Mouse (Mus musculus) adrenal gland, adult 10 weeks (tissue): Measurements from ENCODE around the gene Krt222. TPM values are rescaled to one million over a fixed set of nuclear protein-coding genes. Genes with fewer than 3 reads are reported as not detected.

Experiments used
- polyA plus RNA-seq: library from polyadenylated mRNA; stranded (reverse); fragments of 350-450 nt; fragmentation: Illumina TruSeq; extraction: RNeasy Lipid Tissue Mini Kit (QIAGEN cat#74804); gene quantifications from one replicate; pipeline ENCODE4 v1.2.3, GENCODE M21; 2014; ENCODE audit warnings: low read depth, low replicate concordance

Krt222 gene
- polyA plus RNA-seq = 6.1 TPM

DNA sequence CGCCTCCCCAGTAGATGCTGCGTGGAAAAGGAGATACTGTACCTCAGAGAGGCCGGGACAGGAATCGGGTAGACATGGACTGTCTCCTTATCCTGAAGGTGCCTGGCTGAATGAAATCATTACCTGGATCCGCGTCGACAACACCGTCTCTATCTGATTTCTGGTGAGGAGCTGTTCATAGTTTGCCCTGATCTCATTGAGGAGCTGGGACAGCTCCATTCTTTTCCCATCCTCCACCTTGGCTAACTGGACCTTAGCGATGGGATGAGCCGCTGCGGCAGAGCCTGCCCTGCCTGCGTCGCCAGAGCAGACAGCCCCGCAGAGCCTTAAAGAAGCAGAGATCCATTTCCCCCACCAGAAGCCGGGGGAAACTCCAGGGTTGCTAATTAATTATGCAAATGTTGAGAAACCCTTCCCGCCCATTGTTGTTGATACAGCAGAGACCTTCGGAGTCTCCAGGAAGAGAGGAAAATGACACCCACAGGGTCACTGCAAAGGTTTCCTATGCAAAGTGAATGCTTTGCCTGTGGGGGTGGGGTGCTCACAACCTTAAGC lies at the start of gene Krt222:
Gene Krt222 (minus strand): TSS at position 266 of the 555 bp plus-strand sequence.

DNA sequence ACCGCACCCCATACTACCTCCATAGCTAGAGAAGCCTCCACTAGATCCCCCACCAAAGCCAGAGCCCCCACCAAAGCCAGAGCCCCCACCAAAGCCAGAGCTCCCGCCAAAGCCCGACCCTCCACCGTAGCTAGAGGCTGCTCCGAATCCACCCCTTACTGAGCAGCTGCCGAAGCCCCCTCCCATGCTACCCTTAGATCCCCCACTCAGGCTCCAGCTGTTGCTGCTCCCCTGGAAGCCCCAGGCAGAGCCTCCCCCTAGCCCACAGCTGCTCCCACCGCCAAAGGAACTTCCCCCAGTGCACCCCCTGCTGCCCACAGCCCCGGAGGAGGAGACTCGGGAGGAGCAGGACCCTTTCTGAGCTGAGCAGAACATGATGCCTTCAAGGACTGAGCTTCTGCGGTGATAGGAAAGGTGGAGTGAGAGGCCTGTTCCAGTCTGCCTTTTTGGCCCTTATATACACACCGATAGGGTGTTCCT lies 41.0 kb upstream of the Krt222 start, which contains the start of gene Krt24:
Gene Krt24 (minus strand): TSS at position 430 of the 480 bp plus-strand sequence.

GRCm38 (mm10) chr11:99230261-99231048 lies 13.4 kb downstream of the Krt222 start, which contains the start of gene Smarce1:
TSS of gene Smarce1 (minus strand) at chr11:99231017.

Other genes starting within 250 kb of the Krt222 start
- 19.0 TPM for gene Top2a, start 219.9 kb downstream of the Krt222 start, polyA plus RNA-seq
- 23.3 TPM for gene Igfbp4, start 202.8 kb downstream of the Krt222 start, polyA plus RNA-seq
- gene Tns4, start 154.8 kb downstream of the Krt222 start, polyA plus RNA-seq = 0.12 TPM
- gene Ccr7, start 89.0 kb downstream of the Krt222 start, polyA plus RNA-seq = not detected
- gene Smarce1, start 13.1 kb downstream of the Krt222 start, polyA plus RNA-seq = 138 TPM
- not detected for gene Krt24, start 41.2 kb upstream of the Krt222 start, polyA plus RNA-seq
- not detected for gene Krt25, start 78.9 kb upstream of the Krt222 start, polyA plus RNA-seq
- not detected for gene Krt26, start 93.9 kb upstream of the Krt222 start, polyA plus RNA-seq
- gene Krt27, start 107.0 kb upstream of the Krt222 start, polyA plus RNA-seq = not detected
- not detected for gene Krt28, start 130.8 kb upstream of the Krt222 start, polyA plus RNA-seq
- 14.8 TPM for gene Krt10, start 145.3 kb upstream of the Krt222 start, polyA plus RNA-seq
- not detected for gene Krt12, start 178.2 kb upstream of the Krt222 start, polyA plus RNA-seq
- not detected for gene Krt20, start 194.1 kb upstream of the Krt222 start, polyA plus RNA-seq
- gene Krt23, start 249.1 kb upstream of the Krt222 start, polyA plus RNA-seq = not detected